Mouse (Mus musculus): Measurements from ENCODE around the gene Fam169b.

The Fam169b gene

GRCm38 (mm10) chr7:68283776-68284175, 10.1 kb downstream of the Fam169b start:
- in situ Hi-C loops (cut with MboI, MseI) = no loop called here

GRCm38 (mm10) chr7:68285851-68286298, 12.2 kb downstream of the Fam169b start:
- in situ Hi-C loops (cut with MboI, MseI) = loop anchor here (5.0 kb wide), 2 partner anchors 34 to 36 kb away; no protein-coding TSS in a partner anchor

DNA sequence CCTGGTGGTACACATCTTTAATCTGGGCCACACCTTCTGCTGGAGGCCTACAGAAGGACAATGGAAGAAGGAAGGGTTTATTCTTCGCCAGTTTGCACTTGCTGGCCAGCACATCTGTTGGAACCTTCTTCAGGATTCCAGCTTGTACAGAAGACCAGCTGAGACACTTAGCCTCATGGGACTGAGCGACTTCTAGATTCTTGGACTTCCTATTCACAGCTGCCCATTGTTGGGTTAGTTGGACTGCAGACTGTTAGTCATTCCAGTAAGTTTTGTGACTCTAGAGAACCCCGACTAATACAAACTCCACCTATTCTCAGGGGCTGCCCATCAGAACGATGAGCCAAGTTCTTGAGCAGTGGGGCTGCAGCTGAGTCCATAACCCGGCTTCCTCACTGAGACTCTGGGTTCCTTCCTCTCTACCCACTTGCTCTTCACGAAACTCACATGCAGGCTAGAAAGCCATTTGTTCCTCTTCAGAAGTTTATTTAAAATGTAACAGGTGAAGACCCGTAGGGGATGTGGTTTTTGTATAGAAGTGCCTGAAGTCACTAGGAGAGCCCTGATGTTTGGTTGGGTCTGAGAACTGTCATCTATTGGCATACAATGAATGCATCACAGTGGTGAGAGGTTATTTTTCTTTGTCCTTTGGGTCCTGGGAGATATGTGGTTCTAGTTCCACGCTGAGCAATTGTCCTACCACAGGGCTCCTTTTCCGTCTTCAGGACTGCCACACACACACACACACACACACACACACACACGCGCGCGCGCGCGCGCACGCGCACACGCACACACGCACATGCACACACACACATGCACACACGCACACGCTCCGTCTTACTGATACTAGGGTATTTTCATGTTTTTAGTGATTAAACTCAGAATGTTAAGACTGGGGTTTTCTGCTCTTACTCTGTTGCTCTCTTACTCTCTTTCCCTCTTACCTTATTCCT, 13.2 kb downstream of the Fam169b start:
- in situ Hi-C loops (cut with MboI, MseI) = loop anchor here (5.0 kb wide), 2 partner anchors 35 kb away; no protein-coding TSS in a partner anchor

GRCm38 (mm10) chr7:68287582-68287981, 13.9 kb downstream of the Fam169b start:
- in situ Hi-C loops (cut with MboI, MseI) = loop anchor here (5.0 kb wide), 2 partner anchors 35 kb away; no protein-coding TSS in a partner anchor

DNA sequence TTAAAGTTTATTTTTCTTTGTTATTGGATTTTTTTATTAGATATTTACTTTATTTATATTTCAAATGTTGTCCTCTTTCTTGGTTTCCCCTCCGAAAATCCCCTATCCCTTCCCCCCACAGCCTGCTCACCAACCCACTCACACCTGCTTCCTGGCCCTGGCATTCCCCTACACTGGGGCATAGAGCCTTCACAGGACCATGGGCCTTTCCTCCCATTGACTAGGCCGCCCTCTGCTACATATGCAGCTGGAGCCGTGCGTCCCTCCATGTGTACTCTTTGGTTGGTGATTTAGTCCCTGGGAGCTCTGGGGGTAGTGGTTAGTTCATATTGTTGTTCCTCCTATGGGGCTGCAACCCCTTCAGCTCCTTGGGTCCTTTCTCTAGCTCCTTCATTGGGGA, 14.4 kb downstream of the Fam169b start:
- in situ Hi-C loops (cut with MboI, MseI) = loop anchor here (5.0 kb wide), 2 partner anchors 34 to 36 kb away; no protein-coding TSS in a partner anchor

DNA sequence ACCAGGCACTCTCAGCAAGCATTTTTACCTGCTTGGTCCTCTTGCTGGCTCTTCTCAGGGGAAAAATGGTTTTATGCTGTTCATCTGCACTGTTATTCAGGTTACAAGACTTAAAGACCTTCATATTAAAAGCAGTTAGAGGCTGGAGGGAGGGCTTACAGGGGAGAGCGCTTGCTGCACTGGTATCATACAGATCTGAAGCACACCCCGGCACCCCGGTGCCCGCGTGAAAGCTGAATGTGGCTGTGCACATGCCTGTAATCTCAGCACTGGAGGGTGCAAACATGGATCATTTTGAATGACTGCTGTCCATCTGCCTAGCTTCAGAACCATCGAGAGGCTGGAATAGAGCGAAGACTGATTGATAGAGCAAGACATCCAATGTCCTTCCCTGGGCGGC, 15.4 kb downstream of the Fam169b start:
- in situ Hi-C loops (cut with MboI, MseI) = loop anchor here (5.0 kb wide), 2 partner anchors 33 to 37 kb away; no protein-coding TSS in a partner anchor

DNA sequence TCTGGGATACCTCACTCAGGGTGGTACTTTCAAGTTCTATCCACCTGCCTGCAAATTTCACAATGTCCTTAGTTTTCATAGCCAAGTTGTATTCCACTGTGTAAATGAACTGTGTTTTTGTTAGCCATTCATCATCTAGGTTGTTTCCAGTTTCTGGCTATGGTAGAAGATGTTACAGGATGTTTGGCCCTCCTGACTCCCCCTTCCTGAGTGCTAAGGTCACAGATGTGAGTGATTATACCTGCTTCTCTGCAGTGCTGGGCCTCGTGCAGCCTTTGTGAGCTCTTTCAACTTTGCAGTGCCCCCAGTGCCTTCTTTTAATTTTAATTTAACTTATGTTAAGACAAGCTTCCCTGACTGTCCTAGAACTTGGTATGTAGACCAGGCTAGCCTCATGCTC, 18.0 kb downstream of the Fam169b start:
- in situ Hi-C loops (cut with MboI, MseI) = no loop called here

- in situ Hi-C loops (cut with MboI, MseI) = no loop called here
These were observed 20.6 kb downstream of the Fam169b start for GRCm38 (mm10) chr7:68293997-68294789.

DNA sequence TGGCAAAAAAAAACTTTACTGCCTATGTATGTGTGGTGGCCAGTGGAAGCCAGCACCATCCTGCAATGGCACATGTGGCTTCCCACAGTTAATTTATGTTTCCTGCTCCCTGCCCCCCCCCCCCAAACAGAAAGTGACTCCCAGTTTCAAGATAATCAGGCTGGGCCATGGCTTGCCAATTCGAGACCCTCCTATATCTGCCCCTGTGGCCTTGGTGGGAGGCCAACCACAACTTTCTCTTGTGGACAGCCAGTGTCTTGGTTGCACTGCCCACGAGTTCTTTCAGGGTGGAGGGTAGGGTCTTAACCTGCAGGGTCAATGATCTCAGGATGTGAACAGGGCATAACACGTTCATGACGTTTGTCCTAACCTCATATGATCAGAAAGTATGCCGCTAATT, 22.8 kb downstream of the Fam169b start:
- in situ Hi-C loops (cut with MboI, MseI) = no loop called here

- in situ Hi-C loops (cut with MboI, MseI) = no loop called here
These were observed 24.9 kb downstream of the Fam169b start for GRCm38 (mm10) chr7:68298381-68299076.

DNA sequence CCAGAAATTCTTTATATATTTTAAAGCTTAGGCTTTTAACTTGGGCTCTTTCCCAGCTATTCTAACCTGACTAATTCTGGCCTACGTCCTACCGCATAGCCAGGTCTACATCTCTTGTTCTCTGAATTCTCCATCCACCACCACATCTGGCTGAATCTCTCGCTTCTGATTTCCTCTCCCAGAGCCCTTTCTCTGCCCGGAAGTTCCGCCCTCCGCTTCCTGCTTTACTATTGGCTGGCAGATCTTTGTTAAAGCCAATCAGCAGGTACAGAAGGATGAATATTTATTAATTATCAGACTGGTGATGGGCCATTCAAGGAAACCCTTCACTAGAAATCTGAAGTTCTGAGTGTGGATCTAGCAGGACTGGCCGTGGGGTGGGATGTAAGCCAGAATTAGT, 27.5 kb downstream of the Fam169b start:
- in situ Hi-C loops (cut with MboI, MseI) = loop anchor here (10.0 to 25.0 kb wide), 2 partner anchors 166 to 514 kb away; no protein-coding TSS in a partner anchor

GRCm38 (mm10) chr7:68302586-68303433, 29.2 kb downstream of the Fam169b start:
- in situ Hi-C loops (cut with MboI, MseI) = loop anchor here (10.0 to 25.0 kb wide), 2 partner anchors 168 to 516 kb away; no protein-coding TSS in a partner anchor

DNA sequence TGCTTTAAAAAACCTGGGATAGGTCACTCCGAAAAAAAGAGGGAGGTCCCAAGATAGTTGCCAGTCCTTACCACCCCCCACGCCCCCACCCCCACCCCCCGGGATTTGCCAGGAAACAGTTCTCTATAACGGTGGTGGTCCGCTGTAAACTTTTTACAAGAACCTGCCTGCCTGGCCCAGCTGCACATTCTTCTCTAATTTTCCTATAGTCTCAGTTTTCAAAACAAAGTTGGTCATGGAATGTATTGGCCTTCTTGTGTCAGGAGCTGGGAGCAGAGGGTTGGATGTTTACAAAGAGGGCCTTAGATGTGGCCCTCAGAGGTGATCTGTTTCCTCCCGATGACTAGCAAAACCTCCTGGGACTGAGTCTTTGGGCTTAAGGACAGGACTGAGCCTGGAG, 30.0 kb downstream of the Fam169b start:
- in situ Hi-C loops (cut with MboI, MseI) = loop anchor here (10.0 to 25.0 kb wide), 2 partner anchors 169 to 516 kb away; no protein-coding TSS in a partner anchor

DNA sequence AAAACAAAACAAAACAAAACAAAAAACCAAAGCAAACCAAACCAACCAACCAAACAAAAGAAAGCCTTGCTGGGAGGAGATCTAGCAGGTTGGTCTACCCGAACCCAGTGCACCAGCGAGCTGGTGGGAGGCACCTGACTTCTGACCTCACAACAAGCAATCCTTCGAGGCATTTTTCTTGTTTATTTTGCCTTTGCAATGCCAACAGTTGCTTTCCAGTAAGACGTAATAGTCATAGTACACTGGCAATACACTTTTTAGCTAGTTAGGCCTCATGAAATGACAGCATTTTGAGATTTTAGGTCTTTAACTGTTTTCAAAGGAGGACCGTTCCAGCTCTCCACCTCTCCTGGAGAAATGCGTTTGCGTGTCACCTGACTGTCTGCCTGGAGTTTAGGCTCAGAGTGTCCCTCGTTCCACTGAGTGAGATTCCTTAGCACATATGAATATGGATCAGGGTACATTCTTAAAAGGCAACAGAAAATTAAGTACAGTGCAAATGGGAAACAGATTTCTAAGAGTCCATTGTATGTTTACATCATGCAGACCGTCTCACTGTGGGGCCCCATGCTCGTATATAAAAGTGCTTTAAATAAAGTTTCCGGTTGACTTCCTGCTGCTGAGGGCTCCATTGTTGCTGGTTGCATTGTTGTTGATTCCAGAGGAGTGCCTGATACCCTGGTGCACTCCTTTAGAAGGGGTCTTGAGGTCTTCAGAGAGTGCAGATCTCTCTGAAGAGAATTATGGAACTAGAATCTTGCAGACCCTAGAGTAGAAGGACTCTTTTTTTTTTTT, 32.3 kb downstream of the Fam169b start:
- in situ Hi-C loops (cut with MboI, MseI) = loop anchor here (10.0 to 25.0 kb wide), 2 partner anchors 171 to 519 kb away; no protein-coding TSS in a partner anchor

- in situ Hi-C loops (cut with MboI, MseI) = loop anchor here (10.0 to 25.0 kb wide), 2 partner anchors 172 to 519 kb away; no protein-coding TSS in a partner anchor
These were observed 33.1 kb downstream of the Fam169b start for GRCm38 (mm10) chr7:68306756-68307155.

DNA sequence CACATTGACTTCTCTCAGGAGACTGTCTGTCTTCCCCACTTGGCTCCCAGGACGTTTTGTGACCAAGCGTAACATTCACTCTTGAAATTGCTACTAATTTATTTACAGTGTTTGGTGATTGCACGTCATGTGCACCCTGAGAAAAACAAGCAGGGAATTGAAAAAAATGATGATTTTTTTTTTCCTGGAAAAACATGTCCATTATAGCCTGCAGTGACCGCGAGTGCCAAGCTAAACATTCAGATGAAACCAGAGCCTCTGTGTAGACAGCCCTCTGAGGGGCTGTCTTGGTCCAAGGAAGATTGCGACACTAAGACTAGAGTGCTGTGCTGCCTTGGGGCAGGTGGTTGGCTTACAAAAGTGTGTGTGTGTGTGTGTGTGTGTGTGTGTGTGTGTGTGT, 37.8 kb downstream of the Fam169b start:
- in situ Hi-C loops (cut with MboI, MseI) = loop anchor here (25.0 kb wide), 1 partner anchor 524 kb away; no protein-coding TSS in a partner anchor

DNA sequence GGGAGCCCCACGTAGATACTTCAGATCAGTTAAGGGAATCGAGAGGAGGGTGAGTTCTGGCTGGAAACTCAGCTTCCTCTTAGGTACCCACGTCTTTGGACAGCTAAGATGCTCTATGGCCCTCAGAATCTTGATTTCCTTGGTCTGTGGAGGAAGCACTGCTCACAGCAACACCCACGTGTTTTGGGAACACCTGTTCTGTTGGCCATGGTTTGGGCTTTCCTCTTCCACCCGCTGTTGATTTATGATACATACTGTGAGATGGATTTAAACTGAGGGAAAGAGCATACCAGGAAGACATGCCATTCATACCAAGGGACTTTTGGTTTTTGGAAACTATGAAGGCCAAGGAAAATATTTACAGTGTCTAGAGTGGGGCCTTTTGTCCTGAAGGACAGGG, 38.8 kb downstream of the Fam169b start:
- in situ Hi-C loops (cut with MboI, MseI) = loop anchor here (25.0 kb wide), 1 partner anchor 525 kb away; no protein-coding TSS in a partner anchor

DNA sequence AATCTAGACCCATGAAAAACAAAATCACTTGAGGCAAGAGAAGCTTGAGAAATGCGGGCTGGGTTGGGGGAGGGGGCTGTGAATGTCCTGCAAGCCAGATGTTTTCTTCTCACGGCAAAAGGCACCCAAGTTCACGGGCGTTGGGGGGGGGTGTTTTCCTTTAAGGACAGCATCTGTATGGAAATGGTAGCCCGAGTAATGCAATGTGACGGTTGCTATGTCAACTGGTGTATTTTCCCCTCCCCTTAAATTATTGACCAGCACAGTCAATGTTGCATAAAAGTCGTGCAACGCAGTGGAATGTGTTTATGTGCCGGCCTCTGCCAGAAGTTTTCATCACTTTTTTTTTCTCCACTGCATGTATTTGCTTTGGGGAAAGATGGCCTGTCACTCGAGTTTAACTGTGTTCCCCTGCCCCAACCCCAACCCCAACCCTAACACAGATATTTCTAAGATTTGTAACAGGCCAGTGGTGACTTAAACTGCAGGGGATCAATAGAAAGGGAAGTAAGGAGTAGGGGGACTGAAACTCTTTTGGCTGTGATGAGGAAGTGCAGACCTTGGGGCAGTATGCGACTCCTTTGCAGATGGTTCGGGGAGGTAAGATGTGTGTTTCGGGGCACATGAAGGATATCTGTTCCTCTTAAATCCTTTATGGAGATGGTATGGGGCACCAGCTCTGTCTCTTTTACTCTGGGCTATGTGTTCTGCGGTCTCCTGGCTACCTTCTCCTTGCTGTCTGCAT, 39.6 kb downstream of the Fam169b start:
- in situ Hi-C loops (cut with MboI, MseI) = loop anchor here (25.0 kb wide), 1 partner anchor 526 kb away; no protein-coding TSS in a partner anchor
